Mouse (Mus musculus) limb, embryonic 12.5 days (tissue): Measurements from ENCODE around the gene Hmgb1. TPM values are rescaled to one million over a fixed set of nuclear protein-coding genes. Genes with fewer than 3 reads are reported as not detected.

Experiments
- ATAC-seq: fragments of 200-750 bp; cut with Nextera tagmentation; 2 replicates; pipeline ENCODE4 v1.8.0; 2017; ENCODE audit warnings: low read depth, moderate TSS enrichment; ENCODE audit not compliant: insufficient number of reproducible peaks, insufficient read depth, low FRiP score, low TSS enrichment
- H3K27ac ChIP-seq: fragments of 300-500 bp; sonication (generic); 2 replicates; pipeline ENCODE4 v1.5.1; 2016; ENCODE audit warnings: mild to moderate bottlenecking, moderate library complexity
- H3K27me3 ChIP-seq: fragments of 300-500 bp; sonication (generic); 2 replicates; pipeline ENCODE4 v1.6.1; 2016; ENCODE audit warnings: mild to moderate bottlenecking, moderate library complexity
- H3K36me3 ChIP-seq: fragments of 300-500 bp; sonication (generic); 2 replicates; pipeline ENCODE4 v1.6.1; 2016; ENCODE audit warnings: mild to moderate bottlenecking, moderate library complexity
- H3K4me1 ChIP-seq: fragments of 300-500 bp; sonication (generic); replicated peaks from 2 replicates; pipeline ENCODE4 v1.6.1; 2016
- H3K4me2 ChIP-seq: fragments of 300-500 bp; sonication (generic); 2 replicates; pipeline ENCODE4 v1.6.1; 2016; ENCODE audit warnings: mild to moderate bottlenecking, moderate library complexity
- H3K4me3 ChIP-seq: fragments of 300-500 bp; sonication (generic); replicated peaks from 2 replicates; pipeline ENCODE4 v1.5.1; 2016; ENCODE audit warnings: mild to moderate bottlenecking
- H3K9ac ChIP-seq: fragments of 300-500 bp; sonication (generic); replicated peaks from 2 replicates; pipeline ENCODE4 v1.6.1; 2016; ENCODE audit warnings: mild to moderate bottlenecking, moderate library complexity
- H3K9me3 ChIP-seq: fragments of 300-500 bp; sonication (generic); 2 replicates; pipeline ENCODE4 v1.6.1; 2016; ENCODE audit warnings: mild to moderate bottlenecking, moderate library complexity
- WGBS: fragments of 180-500 bp; shearing (Covaris S2); methylation state at CpG from one replicate; pipeline ENCODE4 v1.1.7; 2016; 5-methylcytosine and 5-hydroxymethylcytosine counted together
- polyA plus RNA-seq: library from polyadenylated mRNA; unstranded; fragments of >200 nt; fragmentation: Nextera tagmentation; extraction: Ambion mirVana; gene quantifications from 2 replicates; pipeline ENCODE4 v1.2.1, GENCODE M21; 2016

Gene Hmgb1
- polyA plus RNA-seq, 1 experiment from 2014 or later, result 2,010 TPM

- H3K27ac ChIP-seq, result no peak overlapping the region
- H3K9ac ChIP-seq, result no peak overlapping the region
- 85% methylated on average over 6 of the region's 6 CpGs for WGBS
- H3K4me3 ChIP-seq, result no peak overlapping the region
- no peak for ATAC-seq
- peaks cover 5% of the 10 kb centered on the region; the same call in 1 of the 2 replicates for H3K9me3 ChIP-seq
- H3K36me3 ChIP-seq, result peaks cover 23% of the 10 kb centered on the region
- H3K4me2 ChIP-seq, result no peak overlapping the region
- no peaks in the 10 kb centered on the region for H3K4me1 ChIP-seq
- H3K27me3 ChIP-seq, result no peaks in the 10 kb centered on the region
Observed at GRCm38 (mm10) chr5:149043240-149043639, 141.0 kb downstream of the Hmgb1 start.

GRCm38 (mm10) chr5:149039825-149040224, 144.5 kb downstream of the Hmgb1 start:
- no peak overlapping the region for H3K27ac ChIP-seq
- peaks cover 1% of the 10 kb centered on the region; the same call in 1 of the 2 replicates for H3K36me3 ChIP-seq
- no peaks in the 10 kb centered on the region for H3K27me3 ChIP-seq
- no peak overlapping the region for H3K9ac ChIP-seq
- no peak overlapping the region for H3K4me2 ChIP-seq
- peaks cover 14% of the 10 kb centered on the region for H3K9me3 ChIP-seq
- ATAC-seq, result no peak
- WGBS, result 90% methylated on average over 5 of the region's 5 CpGs
- no peaks in the 10 kb centered on the region for H3K4me1 ChIP-seq
- H3K4me3 ChIP-seq, result no peak overlapping the region

DNA sequence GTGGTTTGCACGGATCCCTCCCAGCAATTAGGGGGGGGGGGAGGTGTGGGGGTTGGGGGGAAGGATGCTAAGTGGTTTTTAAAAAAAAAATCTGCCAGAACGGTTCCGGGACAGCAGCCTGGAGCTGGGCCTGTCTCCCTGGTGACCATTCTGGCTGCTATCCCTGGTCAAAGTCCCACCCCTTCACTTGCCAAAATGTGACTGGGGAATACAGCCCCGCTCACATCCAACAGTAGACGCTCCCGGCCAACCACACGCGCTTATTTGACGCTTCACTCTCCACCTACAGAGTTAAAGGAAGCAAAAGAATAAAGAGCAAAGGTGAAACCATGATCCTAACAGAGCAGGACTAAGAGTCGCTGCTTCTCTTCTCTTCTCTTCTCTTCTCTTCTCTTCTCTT, 146.6 kb downstream of the Hmgb1 start:
- no peak overlapping the region for H3K4me2 ChIP-seq

DNA sequence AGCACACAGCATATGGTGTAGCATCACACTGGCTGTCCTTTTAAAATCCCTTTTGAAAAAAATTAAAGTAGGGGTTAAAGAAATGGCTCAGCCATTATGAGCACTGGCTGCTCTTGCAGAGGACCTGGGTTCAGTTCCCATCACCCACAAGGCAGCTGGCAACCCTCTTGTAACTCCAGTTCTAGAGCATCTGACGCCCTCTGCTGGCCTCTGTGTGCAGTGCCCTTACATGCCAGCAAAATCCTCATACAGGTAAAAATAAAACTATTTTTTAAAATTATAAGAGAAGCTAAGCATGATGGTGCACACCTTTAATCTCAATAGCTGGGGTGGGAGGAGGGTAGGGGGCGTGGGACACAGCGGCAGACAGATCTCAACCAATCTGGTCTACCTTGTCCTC, 147.4 kb downstream of the Hmgb1 start:
- Histone ChIP-seq H3K4me1 (peaks cover 7% of the 10 kb centered on the region), H3K9ac (no peak overlapping the region), H3K36me3 (no peaks in the 10 kb centered on the region), H3K9me3 (peaks cover 14% of the 10 kb centered on the region), H3K27ac (no peak overlapping the region), H3K4me2 (no peak overlapping the region), H3K27me3 (no peaks in the 10 kb centered on the region), H3K4me3 (no peak overlapping the region)
- 89% methylated on average over 3 of the region's 3 CpGs for WGBS
- ATAC-seq, result no peak

More for the DNA sequence above, 146.6 kb downstream of the Hmgb1 start:
- Histone ChIP-seq H3K4me3 (no peak overlapping the region), H3K36me3 (no peaks in the 10 kb centered on the region), H3K27me3 (no peaks in the 10 kb centered on the region), H3K9me3 (peaks cover 14% of the 10 kb centered on the region), H3K9ac (no peak overlapping the region), H3K27ac (no peak overlapping the region), H3K4me1 (0 out of 2 replicates have a peak, but pooled peaks cover 3% of the 10 kb centered on the region)
- WGBS, result 35% methylated on average over 10 of the region's 10 CpGs
- no peak for ATAC-seq

GRCm38 (mm10) chr5:149032438-149032837, 151.9 kb downstream of the Hmgb1 start:
- Histone ChIP-seq H3K9ac (no peak overlapping the region), H3K27ac (no peak overlapping the region), H3K27me3 (no peaks in the 10 kb centered on the region), H3K36me3 (no peaks in the 10 kb centered on the region), H3K9me3 (peaks cover 9% of the 10 kb centered on the region), H3K4me2 (no peak overlapping the region), H3K4me1 (peaks cover 39% of the 10 kb centered on the region), H3K4me3 (no peak overlapping the region)
- no peak for ATAC-seq
- WGBS, result 93% methylated on average over 4 of the region's 4 CpGs

DNA sequence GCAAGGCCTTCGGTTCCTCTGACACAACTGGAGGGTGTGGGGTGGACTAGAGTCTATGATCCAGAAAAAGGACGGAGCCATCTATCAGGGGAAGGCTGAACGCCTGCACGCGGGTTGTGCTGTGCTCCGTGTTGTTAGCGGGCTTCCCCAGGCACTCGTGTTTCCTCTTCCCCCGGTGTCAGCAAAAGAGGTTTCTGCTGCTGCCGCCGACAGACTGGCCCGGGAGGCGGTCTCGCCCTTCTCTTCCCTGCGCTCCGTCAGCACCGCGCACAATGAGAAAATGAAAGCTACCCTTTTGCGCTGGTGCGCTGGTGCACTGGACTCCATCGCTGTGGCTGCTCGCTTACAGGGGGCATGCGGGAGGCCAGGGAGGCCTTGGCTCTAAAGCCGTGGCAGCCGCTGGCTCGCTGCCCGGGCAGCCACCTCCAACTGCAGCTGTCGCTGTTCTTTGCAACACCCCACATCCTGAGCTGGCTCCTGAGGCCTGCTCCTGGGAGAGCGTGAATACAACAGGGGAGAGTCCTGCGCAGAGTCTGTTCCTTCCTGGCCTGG, 153.0 kb downstream of the Hmgb1 start:
- 3% methylated on average over 30 of the region's 30 CpGs for WGBS
- Histone ChIP-seq H3K4me1 (peaks cover 39% of the 10 kb centered on the region), H3K27ac (peak overlapping the region; percentile 96), H3K9me3 (0 out of 2 replicates have a peak, but pooled peaks cover 5% of the 10 kb centered on the region), H3K27me3 (no peaks in the 10 kb centered on the region), H3K9ac (peak overlapping the region; percentile 70), H3K36me3 (no peaks in the 10 kb centered on the region), H3K4me2 (peak overlapping the region; percentile 60), H3K4me3 (peak overlapping the region; percentile 31)
- ATAC-seq, result peak; percentile 75

- no peaks in the 10 kb centered on the region for H3K27me3 ChIP-seq
- H3K36me3 ChIP-seq, result no peaks in the 10 kb centered on the region
- peak overlapping the region; percentile 75 for H3K27ac ChIP-seq
- WGBS, result 30% methylated on average over 2 of the region's 2 CpGs
- ATAC-seq, result no peak
- H3K4me3 ChIP-seq, result no peak overlapping the region
- peaks cover 39% of the 10 kb centered on the region for H3K4me1 ChIP-seq
- H3K9me3 ChIP-seq, result 0 out of 2 replicates have a peak, but pooled peaks cover 3% of the 10 kb centered on the region
- no peak overlapping the region for H3K9ac ChIP-seq
- H3K4me2 ChIP-seq, result 0 out of 2 replicates have a peak overlapping the region, but pooled peaks have one; percentile 6
Observed at GRCm38 (mm10) chr5:149030103-149030502, 154.2 kb downstream of the Hmgb1 start.

GRCm38 (mm10) chr5:149028394-149028793, 155.9 kb downstream of the Hmgb1 start:
- 65% methylated on average over 5 of the region's 5 CpGs for WGBS
- no peaks in the 10 kb centered on the region for H3K27me3 ChIP-seq
- H3K4me2 ChIP-seq, result no peak overlapping the region
- H3K27ac ChIP-seq, result peak overlapping the region; percentile 17; the same call in 1 of the 2 replicates
- no peak overlapping the region for H3K9ac ChIP-seq
- H3K9me3 ChIP-seq, result 0 out of 2 replicates have a peak, but pooled peaks cover 3% of the 10 kb centered on the region
- H3K36me3 ChIP-seq, result no peaks in the 10 kb centered on the region
- ATAC-seq, result no peak
- no peak overlapping the region for H3K4me3 ChIP-seq
- H3K4me1 ChIP-seq, result peaks cover 39% of the 10 kb centered on the region

DNA sequence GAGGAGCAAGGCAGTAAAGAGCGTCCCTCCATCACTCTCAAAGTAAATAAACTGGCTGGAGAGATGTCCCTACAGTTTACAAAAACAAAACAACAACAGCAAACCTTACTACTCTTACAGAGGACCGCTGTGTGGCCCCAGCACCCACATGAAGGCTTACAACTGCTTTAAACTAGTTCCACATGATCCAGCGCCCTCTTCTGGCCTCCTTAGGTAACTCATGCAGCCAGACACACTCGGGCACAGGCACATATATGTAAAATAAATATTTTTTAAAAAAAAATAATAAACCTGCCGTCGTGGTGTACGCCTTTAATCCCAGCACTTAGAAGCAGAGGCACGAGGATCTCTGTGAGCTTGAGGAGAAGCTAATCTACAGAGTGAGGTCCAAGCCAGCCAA, 156.9 kb downstream of the Hmgb1 start:
- H3K27me3 ChIP-seq, result no peaks in the 10 kb centered on the region
- no peaks in the 10 kb centered on the region for H3K36me3 ChIP-seq
- ATAC-seq, result no peak
- 0 out of 2 replicates have a peak, but pooled peaks cover 3% of the 10 kb centered on the region for H3K9me3 ChIP-seq
- H3K4me3 ChIP-seq, result no peak overlapping the region
- no peak overlapping the region for H3K4me2 ChIP-seq
- H3K27ac ChIP-seq, result no peak overlapping the region
- 82% methylated on average over 8 of the region's 8 CpGs for WGBS
- H3K4me1 ChIP-seq, result peaks cover 36% of the 10 kb centered on the region
- H3K9ac ChIP-seq, result no peak overlapping the region

GRCm38 (mm10) chr5:149021120-149021519, 163.2 kb downstream of the Hmgb1 start:
- ATAC-seq, result no peak
- Histone ChIP-seq H3K27me3 (no peaks in the 10 kb centered on the region), H3K27ac (no peak overlapping the region), H3K9ac (no peak overlapping the region), H3K9me3 (no peaks in the 10 kb centered on the region), H3K4me2 (peak overlapping the region; percentile 27; the same call in 1 of the 2 replicates), H3K36me3 (no peaks in the 10 kb centered on the region), H3K4me1 (peaks cover 18% of the 10 kb centered on the region), H3K4me3 (no peak overlapping the region)
- 48% methylated on average over 7 of the region's 7 CpGs for WGBS

DNA sequence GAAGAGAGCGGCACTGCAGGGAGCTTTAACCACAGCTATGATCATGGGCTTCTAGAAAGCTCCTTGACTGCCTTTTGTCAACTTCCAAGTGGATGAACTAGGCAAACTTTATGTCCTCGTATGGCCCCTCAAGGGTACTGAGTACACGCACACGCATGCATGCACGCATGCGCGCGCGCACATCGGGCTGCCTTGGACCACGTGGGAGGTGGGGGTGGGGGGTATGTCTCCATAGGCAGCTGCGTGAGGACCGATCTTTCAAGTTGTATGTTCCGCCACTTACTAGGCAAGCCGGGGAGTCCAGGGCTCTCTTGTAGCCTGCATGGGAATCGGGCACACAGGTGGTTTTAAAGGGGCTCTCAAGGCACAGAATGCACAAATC, 163.6 kb downstream of the Hmgb1 start:
- WGBS, result 64% methylated on average over 16 of the region's 16 CpGs
- no peaks in the 10 kb centered on the region for H3K36me3 ChIP-seq
- 0 out of 2 replicates have a peak overlapping the region, but pooled peaks have one; percentile 12 for H3K9ac ChIP-seq
- ATAC-seq, result no peak
- no peak overlapping the region for H3K4me3 ChIP-seq
- no peaks in the 10 kb centered on the region for H3K27me3 ChIP-seq
- H3K9me3 ChIP-seq, result no peaks in the 10 kb centered on the region
- peaks cover 21% of the 10 kb centered on the region for H3K4me1 ChIP-seq
- no peak overlapping the region for H3K27ac ChIP-seq
- H3K4me2 ChIP-seq, result peak overlapping the region; percentile 27
